Mouse (Mus musculus) CH12.LX (cell line): ENCODE measurements around the gene C9orf72. TPM values are rescaled to one million over a fixed set of nuclear protein-coding genes. Genes with fewer than 3 reads are reported as not detected.

Experiments
- DNase-seq: peaks from one replicate; pipeline ENCODE4 v3.0.0-alpha.2; 2013; ENCODE audit errors: extremely low read depth
- H3K27ac ChIP-seq: 2 replicates; pipeline ENCODE4 v1.5.1; 2012; ENCODE audit warnings: low read depth, mild to moderate bottlenecking, control low read depth, moderate library complexity; ENCODE audit not compliant: insufficient read depth
- H3K27me3 ChIP-seq: replicated peaks from 2 replicates; pipeline ENCODE3; 2012; ENCODE audit warnings: inconsistent platforms
- H3K36me3 ChIP-seq, 2 experiments: replicated peaks in 1 of 2; 2 replicates each; pipeline versions ENCODE3 to v1.6.1; 2012; ENCODE audit warnings: inconsistent platforms in 1 of 2, low read length in 1 of 2, mild to moderate bottlenecking in 1 of 2, mixed read lengths in 1 of 2, moderate library complexity in 1 of 2; ENCODE audit not compliant: control insufficient read depth in 1 of 2, insufficient read depth in 1 of 2
- H3K4me1 ChIP-seq, 2 experiments: 2 replicates each; pipeline ENCODE4 v1.6.1; 2012; ENCODE audit warnings: inconsistent platforms in 1 of 2, moderate library complexity in 1 of 2; ENCODE audit not compliant: insufficient read depth in 2 of 2, control insufficient read depth in 1 of 2
- H3K4me2 ChIP-seq: 2 replicates; pipeline ENCODE4 v1.6.1; 2012; ENCODE audit warnings: low read depth, mild to moderate bottlenecking, control low read depth; ENCODE audit not compliant: poor library complexity, insufficient read depth, severe bottlenecking
- H3K4me3 ChIP-seq, 3 experiments: fragments of 150-350 bp in 1 of 3; sonication (generic) in 1 of 3; replicated peaks in 1 of 3; 2 replicates each; pipeline versions ENCODE3 to v1.5.1; 2011 to 2012; ENCODE audit warnings: low read depth in 2 of 3, low read length in 2 of 3, mild to moderate bottlenecking in 2 of 3, moderate library complexity in 2 of 3, control low read depth in 1 of 3, improper control_type of control experiment in 1 of 3, inconsistent platforms in 1 of 3, mixed read lengths in 1 of 3; ENCODE audit not compliant: poor library complexity in 1 of 3
- H3K79me2 ChIP-seq: replicated peaks from 2 replicates; pipeline ENCODE4 v1.6.1; 2012; ENCODE audit warnings: mild to moderate bottlenecking, moderate library complexity; ENCODE audit not compliant: control insufficient read depth, poor library complexity, insufficient read depth, severe bottlenecking; ENCODE audit errors: extremely low read depth
- H3K9ac ChIP-seq: 2 replicates; pipeline ENCODE4 v1.6.1; 2012; ENCODE audit warnings: low read depth, mild to moderate bottlenecking, control low read depth, moderate library complexity; ENCODE audit not compliant: insufficient read depth
- H3K9me3 ChIP-seq: replicated peaks from 2 replicates; pipeline ENCODE3; 2012; ENCODE audit warnings: low read length, inconsistent platforms, mixed read lengths
- BHLHE40 ChIP-seq: IDR thresholded peaks from 2 replicates; pipeline ENCODE4 v1.6.1; 2011; ENCODE audit warnings: mild to moderate bottlenecking, low read depth, low read length, improper control_type of control experiment
- ELF1 ChIP-seq: IDR thresholded peaks from 2 replicates; pipeline ENCODE4 v1.6.1; 2014; ENCODE audit warnings: low read depth, mild to moderate bottlenecking, inconsistent platforms, low read length, improper control_type of control experiment
- GABPA ChIP-seq: IDR thresholded peaks from 2 replicates; pipeline ENCODE4 v1.6.1; 2012; ENCODE audit warnings: low read depth, low read length, improper control_type of control experiment, inconsistent platforms; ENCODE audit not compliant: insufficient replicate concordance
- MAFK ChIP-seq: IDR thresholded peaks from 2 replicates; pipeline ENCODE4 v1.6.1; 2011; ENCODE audit warnings: low read length, improper control_type of control experiment; ENCODE audit not compliant: insufficient replicate concordance
- MAZ ChIP-seq: IDR thresholded peaks from 2 replicates; pipeline ENCODE4 v1.6.1; 2012; ENCODE audit warnings: low read depth, mild to moderate bottlenecking, inconsistent platforms, low read length, improper control_type of control experiment, moderate library complexity
- MXI1 ChIP-seq: IDR thresholded peaks from 2 replicates; pipeline ENCODE4 v1.6.1; 2011; ENCODE audit warnings: mild to moderate bottlenecking, low read depth, low read length, improper control_type of control experiment
- NELFE ChIP-seq: IDR thresholded peaks from 2 replicates; pipeline ENCODE4 v1.6.1; 2011; ENCODE audit warnings: low read depth, low read length, improper control_type of control experiment
- NRF1 ChIP-seq: IDR thresholded peaks from 2 replicates; pipeline ENCODE4 v1.6.1; 2014; ENCODE audit warnings: low read depth, mild to moderate bottlenecking, inconsistent platforms, low read length, improper control_type of control experiment, moderate library complexity
- SIN3A ChIP-seq: IDR thresholded peaks from 2 replicates; pipeline ENCODE4 v1.6.1; 2012; ENCODE audit warnings: low read length, improper control_type of control experiment, inconsistent platforms
- TBP ChIP-seq: conservative IDR thresholded peaks from 2 replicates; pipeline ENCODE4 v1.6.1; 2011; ENCODE audit warnings: low read depth, low read length, improper control_type of control experiment
- TCF12 ChIP-seq: IDR thresholded peaks from 2 replicates; pipeline ENCODE4 v1.6.1; 2014; ENCODE audit warnings: low read depth, mild to moderate bottlenecking, inconsistent platforms, low read length, improper control_type of control experiment
- UBTF ChIP-seq: IDR thresholded peaks from 2 replicates; pipeline ENCODE4 v1.6.1; 2012; ENCODE audit warnings: low read depth, mild to moderate bottlenecking, inconsistent platforms, low read length, improper control_type of control experiment, moderate library complexity
- ZNF384 ChIP-seq: IDR thresholded peaks from 2 replicates; pipeline ENCODE4 v1.6.1; 2012; ENCODE audit warnings: low read depth, low read length, improper control_type of control experiment, inconsistent platforms
- dilution Hi-C: fragments of 300-500 bp; cut with MboI; formaldehyde crosslinking; loops from 2 replicates; pipeline ENCODE4 v1.14.3; 2020; ENCODE audit warnings: low sequenced_read_pairs; ENCODE audit not compliant: extremely low pct_unique_long_range_greater_than_20kb, extremely low pct_ligation_motif_present
- in situ Hi-C: fragments of 300-500 bp; cut with MboI; formaldehyde crosslinking; loops from 3 replicates; pipeline ENCODE4 v1.14.3; 2019; ENCODE audit warnings: low sequenced_read_pairs, low pct_ligation_motif_present, low pct_unique_long_range_greater_than_20kb, mixed read lengths
- polyA plus RNA-seq: library from polyadenylated mRNA; unstranded; fragments of >175 nt; gene quantifications from 2 replicates; pipeline ENCODE4 v1.2.1, GENCODE M21; 2012; ENCODE audit warnings: low read depth; ENCODE audit not compliant: insufficient read length
- total RNA-seq, 2 experiments: library from RNA; depleted of rRNA; stranded (reverse); fragments of 300-350 nt in 1 of 2; fragments of >200 nt in 1 of 2; gene quantifications; 2 replicates each; pipeline ENCODE4 v1.2.3; 2012 to 2014

C9orf72 gene
- total and polyA plus RNA-seq, 3 experiments, result 15.4 to 58.2 (median 49.7) TPM

- Histone ChIP-seq H3K27me3 (no peaks in the 10 kb centered on the region), H3K4me1 (peaks cover 4 to 20% of the 10 kb centered on the region in 2 experiments), H3K4me3 (no peak overlapping the region), H3K9me3 (no peaks in the 10 kb centered on the region), H3K36me3 (no peaks in the 10 kb centered on the region), H3K9ac (no peak overlapping the region), H3K79me2 (peaks cover 10% of the 10 kb centered on the region), H3K4me2 (peak overlapping the region; percentile 60), H3K27ac (no peak overlapping the region)
- in situ Hi-C loops, result no loop called here
- TF ChIP-seq SIN3A (no peak), ELF1 (no peak), GABPA (no peak), MAZ (no peak), NRF1 (no peak)
- dilution Hi-C loops, result no loop called here
- no peak for DNase-seq
Observed at GRCm38 (mm10) chr4:35228260-35228659, 2.3 kb upstream of the C9orf72 start.

DNA sequence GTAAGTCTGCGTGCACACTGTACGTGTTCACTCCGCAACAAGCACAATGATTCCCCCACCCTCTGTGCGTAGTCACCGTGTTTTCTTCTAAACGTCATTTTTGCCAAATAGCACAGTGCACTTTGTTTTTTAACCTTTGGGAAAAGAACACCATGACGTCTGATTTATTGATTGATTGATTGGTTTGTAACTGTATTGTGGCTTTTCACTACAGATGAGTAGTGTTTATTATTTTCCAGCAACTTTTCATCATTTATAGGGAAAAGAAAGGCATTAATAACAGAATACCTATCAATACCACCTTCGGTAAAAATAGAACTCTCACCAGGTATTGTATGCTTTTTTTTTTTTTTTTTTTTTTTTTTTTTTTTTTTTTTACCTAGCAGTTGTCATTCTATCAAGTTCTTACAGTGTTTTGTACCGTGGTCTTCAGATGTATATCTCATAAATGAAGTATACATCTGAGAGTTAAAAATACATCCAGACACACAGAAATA lies 569 bp upstream of the C9orf72 start:
- peak; percentile 75 for TF ChIP-seq ZNF384
- TF ChIP-seq BHLHE40, result 0 out of 2 replicates have a peak, but pooled peaks have one; percentile 2
- TF ChIP-seq NELFE, result no peak
- Histone ChIP-seq H3K9ac (peak overlapping the region; percentile 69), H3K4me2 (peak overlapping the region; percentile 48), H3K9me3 (no peaks in the 10 kb centered on the region), H3K36me3 (no peaks in the 10 kb centered on the region), H3K27ac (peak overlapping the region; percentile 76), H3K4me1 (peaks cover 4 to 36% of the 10 kb centered on the region in 2 experiments), H3K79me2 (peaks cover 23% of the 10 kb centered on the region), H3K4me3 (peak overlapping the region; percentile 83 to 93 (median 83)), H3K27me3 (no peaks in the 10 kb centered on the region)
- dilution Hi-C loops (no loop called here), in situ Hi-C loops (no loop called here)
- DNase-seq, result no peak

DNA sequence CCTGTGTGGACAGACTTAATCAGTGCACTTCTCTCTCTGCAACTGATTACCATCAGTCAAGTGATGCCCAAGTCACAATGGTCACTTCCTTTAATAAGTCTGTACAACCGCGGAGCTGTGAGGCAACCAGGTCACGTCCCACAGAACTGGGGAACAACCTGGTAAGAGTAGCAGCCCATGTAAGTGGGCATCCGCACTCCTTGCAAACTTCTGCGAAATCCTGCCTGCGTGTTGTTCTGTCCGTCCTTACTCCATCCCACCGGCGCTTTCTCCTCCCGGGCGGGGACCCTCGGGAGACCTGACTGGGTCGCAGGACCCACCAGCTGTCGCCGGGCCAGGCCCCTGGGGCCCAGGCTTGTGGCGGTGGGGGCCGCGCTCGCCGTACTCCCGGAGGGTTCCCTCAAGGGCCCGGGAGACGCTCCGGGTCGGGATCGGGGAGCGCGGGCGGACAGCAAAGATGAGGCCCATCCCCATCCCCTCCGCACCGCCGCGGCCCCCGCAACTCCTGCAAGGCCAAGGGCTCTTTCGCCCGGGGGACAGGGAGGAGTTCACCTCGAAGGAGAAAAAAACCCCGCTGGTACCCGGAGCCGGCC lies 738 bp downstream of the C9orf72 start:
- peak overlapping the region; percentile 99 for H3K27ac ChIP-seq
- TF ChIP-seq MXI1 (no peak), MAFK (no peak), ZNF384 (no peak), TBP (no peak), UBTF (peak; percentile 21; the same call in 1 of the 2 replicates), TCF12 (0 out of 2 replicates have a peak, but pooled peaks have one; percentile 4), ELF1 (peak; percentile 22; the same call in 1 of the 2 replicates), BHLHE40 (no peak)

More for the DNA sequence above, 738 bp downstream of the C9orf72 start:
- dilution Hi-C loops (no loop called here), in situ Hi-C loops (no loop called here)
- Histone ChIP-seq H3K9me3 (no peaks in the 10 kb centered on the region), H3K79me2 (peaks cover 35% of the 10 kb centered on the region), H3K27me3 (no peaks in the 10 kb centered on the region), H3K4me2 (peak overlapping the region; percentile 70; the same call in 1 of the 2 replicates), H3K36me3 (no peaks in the 10 kb centered on the region), H3K4me1 (peaks cover 6 to 50% of the 10 kb centered on the region in 2 experiments), H3K4me3 (peak overlapping the region; percentile 65 to 83 (median 72)), H3K9ac (peak overlapping the region; percentile 74)
- DNase-seq, result no peak
